Mouse (Mus musculus) kidney, adult 2 months (tissue): ENCODE data around the gene Emb.

Source experiments
- CTCF ChIP-seq: fragments of 200-500 bp; conservative IDR thresholded peaks from 2 replicates; pipeline ENCODE4 v1.5.1; 2011; ENCODE audit warnings: low read depth, mild to moderate bottlenecking, control low read depth, low read length, moderate library complexity, mixed read lengths; ENCODE audit not compliant: insufficient read depth, insufficient read length
- POLR2A ChIP-seq: fragments of 200-500 bp; IDR thresholded peaks from one replicate; pipeline ENCODE4 v1.6.1; 2011; ENCODE audit warnings: low read depth, low read length, control low read depth

DNA sequence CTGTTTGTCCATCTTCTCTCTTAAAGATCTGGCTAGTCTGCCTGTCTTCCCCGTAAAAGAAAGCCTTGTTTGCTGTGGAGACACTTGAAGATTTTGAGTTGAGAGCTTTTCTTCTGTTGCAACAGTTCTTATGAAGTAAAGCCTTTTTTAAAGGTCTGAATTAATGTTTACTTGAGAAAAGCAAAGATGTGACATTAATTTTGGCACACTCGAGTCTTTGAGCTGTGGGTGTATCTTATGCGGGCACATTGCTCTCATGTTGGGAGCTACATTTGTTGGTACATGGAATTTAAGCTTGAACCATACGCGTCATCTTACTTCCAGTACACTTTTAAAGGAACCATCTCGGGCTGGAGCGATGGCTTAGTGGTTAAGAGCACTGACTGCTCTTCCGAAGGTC, 25.5 kb downstream of the Emb start:
- no peak for TF ChIP-seq CTCF
- TF ChIP-seq POLR2A: no peak
